ENCODE assay signal across 14 mouse cellular contexts in the genomic region with DNA sequence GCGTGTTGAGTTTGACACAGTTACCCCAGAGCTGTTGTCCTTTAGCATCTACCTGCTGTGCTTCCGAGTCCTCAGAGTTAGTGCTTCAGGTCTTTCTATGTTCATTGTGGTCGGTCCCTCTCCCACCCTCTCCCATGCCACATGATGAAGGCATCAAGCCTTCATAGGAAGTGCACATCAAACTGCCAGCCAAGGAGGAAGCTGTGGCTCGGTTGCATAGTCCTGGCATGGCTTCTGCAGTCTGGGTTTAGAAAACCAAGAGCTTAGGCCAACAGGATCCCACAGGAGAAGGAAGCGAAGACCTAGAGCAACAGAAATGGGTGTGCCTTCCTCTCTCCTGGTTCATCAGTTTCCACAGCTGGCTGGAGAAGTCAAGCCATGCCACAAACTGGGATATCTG.
"Had no signal": no experiment of that assay in that cellular context is flagged by ENCODE, and none has a peak within 500 bp of the region (broad histone marks: within the 10 kb centered on the region; RNA-seq: fewer than 3 reads in every experiment).

No protein-coding gene starts in this region.

- H3K9me3 ChIP-seq: limb, embryonic 10.5 days; liver, embryonic 12.5 days; midbrain, embryonic 12.5 days had no signal

- H3K27me3 ChIP-seq: liver, embryonic 12.5 days; midbrain, embryonic 12.5 days had no signal

- ATAC-seq: liver, embryonic 12.5 days; liver, postnatal 0 days; lung, postnatal 0 days; midbrain, embryonic 16.5 days had no signal

- H3K27ac ChIP-seq: kidney, postnatal 0 days; layer of hippocampus, adult 2 months; left cerebral cortex, adult 2 months; limb, embryonic 10.5 days; liver, embryonic 12.5 days; midbrain, embryonic 12.5 days had no signal

- DNase-seq: kidney, adult 11 months; kidney, adult 9 months; kidney, postnatal 4 days; liver, postnatal 0 days; right cerebral cortex, postnatal 25 days; thymus, postnatal 36 days had no signal

- H3K9ac ChIP-seq: liver, embryonic 12.5 days; liver, postnatal 0 days; midbrain, embryonic 12.5 days had no signal

- H3K4me3 ChIP-seq: layer of hippocampus, adult 2 months; left cerebral cortex, adult 2 months; limb, embryonic 10.5 days; liver, embryonic 12.5 days; midbrain, embryonic 12.5 days had no signal

- H3K36me3 ChIP-seq: liver, embryonic 12.5 days; midbrain, embryonic 12.5 days had no signal

- H3K4me1 ChIP-seq: limb, embryonic 10.5 days had no signal

- H3K4me2 ChIP-seq: liver, embryonic 12.5 days; midbrain, embryonic 12.5 days had no signal
